Mouse (Mus musculus): ENCODE data around the gene Hist2h3b. TPM values are rescaled to one million over a fixed set of nuclear protein-coding genes. Genes with fewer than 3 reads are reported as not detected.
"Not testable (repeated sequence)": the region's sequence is repeated elsewhere in the genome, so short reads cannot be mapped to it uniquely, and the experiment has no call there.

Gene Hist2h3b
- total and polyA plus RNA-seq, 3 experiments = 12.1 to 1,421 (median 39.4) TPM

DNA sequence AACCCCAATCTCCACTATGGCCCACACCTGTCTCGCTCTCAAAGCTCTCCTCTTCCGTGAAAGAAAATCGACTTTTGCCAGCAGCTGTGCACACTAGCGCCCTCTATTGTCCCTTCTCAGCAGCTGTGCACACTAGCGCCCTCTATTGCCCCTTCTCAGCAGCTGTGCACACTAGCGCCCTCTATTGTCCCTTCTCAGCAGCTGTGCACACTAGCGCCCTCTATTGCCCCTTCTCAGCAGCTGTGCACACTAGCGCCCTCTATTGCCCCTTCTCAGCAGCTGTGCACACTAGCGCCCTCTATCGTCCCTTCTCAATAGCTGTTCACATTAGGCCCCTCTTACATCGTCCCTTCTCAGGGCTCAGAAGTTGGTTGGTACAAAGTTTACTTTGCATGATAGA is 18.9 kb downstream of the Hist2h3b start:
- H3K4me3 ChIP-seq (replicated peaks in 1 of 3; ENCODE audit: low read depth in 2 of 3, low read length in 2 of 3, poor library complexity in 1 of 3); H3K27ac ChIP-seq (ENCODE audit: insufficient read depth, low read depth); H3K79me2 ChIP-seq (replicated peaks; ENCODE audit: control insufficient read depth, extremely low read depth, insufficient read depth, poor library complexity, severe bottlenecking); H3K9me3 ChIP-seq (replicated peaks; ENCODE audit: low read length); H3K4me2 ChIP-seq (ENCODE audit: insufficient read depth, low read depth, poor library complexity, severe bottlenecking); H3K4me1 ChIP-seq (ENCODE audit: control insufficient read depth in 1 of 2, insufficient read depth in 2 of 2); H3K9ac ChIP-seq (ENCODE audit: insufficient read depth, low read depth); H3K36me3 ChIP-seq (replicated peaks in 1 of 2; ENCODE audit: control insufficient read depth in 1 of 2, insufficient read depth in 1 of 2, low read length in 1 of 2); DNase-seq (ENCODE audit: extremely low read depth); dilution Hi-C loops (cut with MboI; ENCODE audit: extremely low pct_ligation_motif_present, extremely low pct_unique_long_range_greater_than_20kb, low sequenced_read_pairs): not testable (repeated sequence)
- peak; percentile 94 to 98 for TF ChIP-seq CTCF (conservative IDR thresholded peaks at IDR 0.05 in 1 of 2, IDR thresholded peaks at IDR 0.05 in 1 of 2; ENCODE audit: low read depth in 2 of 2, low read length in 2 of 2)
- peak; percentile 74; the same call in 1 of the 2 replicates for TF ChIP-seq NELFE (IDR thresholded peaks at IDR 0.05; ENCODE audit: low read depth, low read length)
- peak; percentile 31; the same call in 1 of the 2 replicates for TF ChIP-seq SMC3 (IDR thresholded peaks at IDR 0.05; ENCODE audit: low read depth, low read length)
- in situ Hi-C loops (cut with MboI; ENCODE audit: low pct_ligation_motif_present, low pct_unique_long_range_greater_than_20kb, low sequenced_read_pairs) = loop anchor here (10.0 to 25.0 kb wide), 2 partner anchors 47 to 250 kb away; partner anchors contain the start of gene Hfe2
- peaks cover 15% of the 10 kb centered on the region for H3K27me3 ChIP-seq (replicated peaks)

GRCm38 (mm10) chr3:96289201-96289600 is 20.7 kb downstream of the Hist2h3b start:
- dilution Hi-C loops (cut with MboI; ENCODE audit: extremely low pct_ligation_motif_present, extremely low pct_unique_long_range_greater_than_20kb, low sequenced_read_pairs) = no loop called here
- Histone ChIP-seq H3K4me3 (replicated peaks in 1 of 3; ENCODE audit: low read depth in 2 of 3, low read length in 2 of 3, poor library complexity in 1 of 3) (no peak overlapping the region), H3K36me3 (replicated peaks in 1 of 2; ENCODE audit: control insufficient read depth in 1 of 2, insufficient read depth in 1 of 2, low read length in 1 of 2) (no peaks in the 10 kb centered on the region), H3K9ac (ENCODE audit: insufficient read depth, low read depth) (no peak overlapping the region), H3K4me2 (ENCODE audit: insufficient read depth, low read depth, poor library complexity, severe bottlenecking) (no peak overlapping the region), H3K27me3 (replicated peaks) (peaks cover 7% of the 10 kb centered on the region), H3K27ac (ENCODE audit: insufficient read depth, low read depth) (no peak overlapping the region), H3K9me3 (replicated peaks; ENCODE audit: low read length) (peaks cover 7% of the 10 kb centered on the region), H3K79me2 (replicated peaks; ENCODE audit: control insufficient read depth, extremely low read depth, insufficient read depth, poor library complexity, severe bottlenecking) (no peaks in the 10 kb centered on the region), H3K4me1 (ENCODE audit: control insufficient read depth in 1 of 2, insufficient read depth in 2 of 2) (peaks cover 6 to 15% of the 10 kb centered on the region in 2 experiments)
- no peak for TF ChIP-seq BHLHE40 (IDR thresholded peaks at IDR 0.05; ENCODE audit: low read depth, low read length)
- in situ Hi-C loops (cut with MboI; ENCODE audit: low pct_ligation_motif_present, low pct_unique_long_range_greater_than_20kb, low sequenced_read_pairs) = loop anchor here (10.0 to 25.0 kb wide), 2 partner anchors 46 to 248 kb away; partner anchors contain the start of gene Hfe2
- no peak for DNase-seq (ENCODE audit: extremely low read depth)

DNA sequence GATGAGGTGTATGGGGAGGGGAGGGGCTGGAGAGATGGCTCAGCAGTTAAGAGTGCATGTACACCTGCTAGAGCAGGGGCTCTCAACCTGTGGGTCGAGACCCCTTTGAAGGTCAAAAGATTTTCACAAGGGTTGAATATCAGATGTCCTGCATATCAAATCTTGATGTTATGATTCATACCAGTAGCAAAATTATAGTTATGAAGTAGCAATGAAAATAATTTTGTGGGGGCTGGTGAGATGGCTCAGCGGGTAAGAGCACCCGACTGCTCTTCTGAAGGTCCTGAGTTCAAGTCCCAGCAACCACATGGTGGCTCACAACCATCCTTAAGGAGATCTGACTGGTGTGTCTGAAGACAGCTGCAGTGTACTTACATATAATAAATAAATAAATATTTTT is 22.3 kb downstream of the Hist2h3b start:
- peaks cover 7 to 12% of the 10 kb centered on the region in 2 experiments for H3K4me1 ChIP-seq (ENCODE audit: control insufficient read depth in 1 of 2, insufficient read depth in 2 of 2)
- H3K36me3 ChIP-seq (replicated peaks in 1 of 2; ENCODE audit: control insufficient read depth in 1 of 2, insufficient read depth in 1 of 2, low read length in 1 of 2); H3K9ac ChIP-seq (ENCODE audit: insufficient read depth, low read depth); H3K27ac ChIP-seq (ENCODE audit: insufficient read depth, low read depth); H3K9me3 ChIP-seq (replicated peaks; ENCODE audit: low read length); DNase-seq (ENCODE audit: extremely low read depth); H3K79me2 ChIP-seq (replicated peaks; ENCODE audit: control insufficient read depth, extremely low read depth, insufficient read depth, poor library complexity, severe bottlenecking); H3K4me3 ChIP-seq (replicated peaks in 1 of 3; ENCODE audit: low read depth in 2 of 3, low read length in 2 of 3, poor library complexity in 1 of 3); H3K4me2 ChIP-seq (ENCODE audit: insufficient read depth, low read depth, poor library complexity, severe bottlenecking); dilution Hi-C loops (cut with MboI; ENCODE audit: extremely low pct_ligation_motif_present, extremely low pct_unique_long_range_greater_than_20kb, low sequenced_read_pairs); H3K27me3 ChIP-seq (replicated peaks): not testable (repeated sequence)
- in situ Hi-C loops (cut with MboI; ENCODE audit: low pct_ligation_motif_present, low pct_unique_long_range_greater_than_20kb, low sequenced_read_pairs) = loop anchor here (25.0 kb wide), 1 partner anchor 247 kb away; the partner anchor contains the start of gene Hfe2

- H3K4me1 ChIP-seq (ENCODE audit: control insufficient read depth in 1 of 2, insufficient read depth in 2 of 2) = peaks cover 7 to 12% of the 10 kb centered on the region in 2 experiments
- DNase-seq (ENCODE audit: extremely low read depth) = no peak
- H3K27ac ChIP-seq (ENCODE audit: insufficient read depth, low read depth) = no peak overlapping the region
- in situ Hi-C loops (cut with MboI; ENCODE audit: low pct_ligation_motif_present, low pct_unique_long_range_greater_than_20kb, low sequenced_read_pairs) (loop anchor here (25.0 kb wide), 1 partner anchor 245 kb away; the partner anchor contains the start of gene Hfe2), dilution Hi-C loops (cut with MboI; ENCODE audit: extremely low pct_ligation_motif_present, extremely low pct_unique_long_range_greater_than_20kb, low sequenced_read_pairs) (no loop called here)
- H3K4me3 ChIP-seq (replicated peaks in 1 of 3; ENCODE audit: low read depth in 2 of 3, low read length in 2 of 3, poor library complexity in 1 of 3) = no peak overlapping the region
- peaks cover 2% of the 10 kb centered on the region for H3K9me3 ChIP-seq (replicated peaks; ENCODE audit: low read length)
- no peak for TF ChIP-seq POLR2A (IDR thresholded peaks at IDR 0.05; ENCODE audit: low read depth, low read length)
- no peak for TF ChIP-seq ZNF384 (IDR thresholded peaks at IDR 0.05; ENCODE audit: low read depth, low read length)
- TF ChIP-seq POLR2AphosphoS2 (IDR thresholded peaks at IDR 0.05; ENCODE audit: low read depth, low read length) = no peak
- no peak for TF ChIP-seq EP300 (IDR thresholded peaks at IDR 0.05; ENCODE audit: low read length)
- TF ChIP-seq GABPA (IDR thresholded peaks at IDR 0.05; ENCODE audit: insufficient replicate concordance, low read depth, low read length) = no peak
- TF ChIP-seq CTCF (conservative IDR thresholded peaks at IDR 0.05 in 1 of 2, IDR thresholded peaks at IDR 0.05 in 1 of 2; ENCODE audit: low read depth in 2 of 2, low read length in 2 of 2) = no peak
- TF ChIP-seq ELF1 (IDR thresholded peaks at IDR 0.05; ENCODE audit: low read depth, low read length) = no peak
- TF ChIP-seq MYC (IDR thresholded peaks at IDR 0.05; ENCODE audit: low read depth, low read length) = no peak
- TF ChIP-seq RAD21 (IDR thresholded peaks at IDR 0.05; ENCODE audit: low read depth, low read length) = no peak
- no peak for TF ChIP-seq MAFK (IDR thresholded peaks at IDR 0.05; ENCODE audit: insufficient replicate concordance, low read length)
- H3K27me3 ChIP-seq (replicated peaks) = peaks cover 4% of the 10 kb centered on the region
- H3K4me2 ChIP-seq (ENCODE audit: insufficient read depth, low read depth, poor library complexity, severe bottlenecking) = no peak overlapping the region
- no peaks in the 10 kb centered on the region for H3K36me3 ChIP-seq (replicated peaks in 1 of 2; ENCODE audit: control insufficient read depth in 1 of 2, insufficient read depth in 1 of 2, low read length in 1 of 2)
- H3K9ac ChIP-seq (ENCODE audit: insufficient read depth, low read depth) = no peak overlapping the region
- H3K79me2 ChIP-seq (replicated peaks; ENCODE audit: control insufficient read depth, extremely low read depth, insufficient read depth, poor library complexity, severe bottlenecking) = no peaks in the 10 kb centered on the region
These were observed 24.2 kb downstream of the Hist2h3b start for GRCm38 (mm10) chr3:96292641-96293040.

Measured in CH12.LX (cell line).